Mouse (Mus musculus): ENCODE data around the gene Wdr19.

DNA sequence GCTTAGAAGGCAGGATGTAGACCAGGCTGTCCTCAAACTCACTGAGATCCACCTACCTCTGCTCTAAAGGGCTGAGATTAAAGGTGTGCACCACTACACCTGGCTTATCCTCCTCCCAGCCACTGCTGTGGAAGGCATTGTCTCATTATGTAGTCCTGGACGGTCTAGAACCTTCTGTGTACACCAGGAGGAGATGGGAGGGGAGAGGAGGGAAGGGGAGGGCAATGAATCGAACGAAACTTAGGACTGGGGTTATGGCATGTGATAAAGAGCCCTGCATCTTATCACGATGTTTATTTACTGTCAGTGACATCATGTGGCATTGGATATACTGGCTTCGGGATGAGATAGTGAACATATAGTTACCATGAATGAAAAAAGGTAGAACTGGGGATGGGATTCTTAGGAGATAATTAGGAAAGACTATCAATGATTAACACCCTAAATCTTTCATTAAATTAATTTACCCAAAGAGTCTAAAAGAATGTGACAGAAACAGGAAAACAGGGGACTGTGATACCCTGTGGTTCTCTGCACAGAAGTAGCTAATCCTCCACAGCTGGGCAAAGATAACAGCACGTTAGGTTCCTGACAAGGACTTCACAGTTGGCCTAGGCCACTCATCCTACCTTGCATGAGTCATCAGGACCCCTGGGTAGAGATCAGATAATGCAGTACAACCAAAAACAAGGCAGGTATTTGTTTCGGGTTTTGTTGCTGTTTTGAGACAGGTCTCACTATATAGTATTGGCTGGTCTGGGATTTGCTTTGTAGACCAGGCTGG, 98.9 kb downstream of the Wdr19 start:
- TF ChIP-seq GATA1 (IDR thresholded peaks at IDR 0.05; ENCODE audit: borderline replicate concordance, low read length) (no peak), FLI1 (IDR thresholded peaks at IDR 0.05; ENCODE audit: low read length) (no peak)

Data from megakaryocyte, embryonic 14.5 days (primary cell).